Mouse (Mus musculus): Measurements from ENCODE around the gene Fcrl5.

- TF ChIP-seq EP300 (IDR thresholded peaks at IDR 0.05; ENCODE audit: low read depth) (no peak), CTCF (IDR thresholded peaks at IDR 0.05; ENCODE audit: low read depth) (no peak)
Observed at GRCm38 (mm10) chr3:87529568-87529967, 94.0 kb downstream of the Fcrl5 start.

All from liver, postnatal 0 days (tissue).